Mouse (Mus musculus) midbrain, embryonic 13.5 days (tissue): Measurements from ENCODE around the gene Sgms1. TPM values are rescaled to one million over a fixed set of nuclear protein-coding genes. Genes with fewer than 3 reads are reported as not detected.
"Not testable (repeated sequence)": the region's sequence is repeated elsewhere in the genome, so short reads cannot be mapped to it uniquely, and the experiment has no call there.

ENCODE experiments used
- ATAC-seq: fragments of 200-750 bp; cut with Nextera tagmentation; 2 replicates; pipeline ENCODE4 v1.8.0; 2017; ENCODE audit warnings: mild to moderate bottlenecking, moderate TSS enrichment, moderate library complexity
- H3K27ac ChIP-seq: fragments of 300-500 bp; sonication (generic); 2 replicates; pipeline ENCODE4 v1.5.1; 2015; ENCODE audit warnings: inconsistent platforms, mild to moderate bottlenecking, moderate library complexity
- H3K27me3 ChIP-seq: fragments of 300-500 bp; sonication (generic); 2 replicates; pipeline ENCODE4 v1.6.1; 2015; ENCODE audit warnings: mild to moderate bottlenecking, inconsistent platforms
- H3K36me3 ChIP-seq: fragments of 300-500 bp; sonication (generic); 2 replicates; pipeline ENCODE4 v1.6.1; 2015; ENCODE audit warnings: mild to moderate bottlenecking, inconsistent platforms
- H3K4me1 ChIP-seq: fragments of 300-500 bp; sonication (generic); replicated peaks from 2 replicates; pipeline ENCODE4 v1.6.1; 2015; ENCODE audit warnings: inconsistent platforms
- H3K4me2 ChIP-seq: fragments of 300-500 bp; sonication (generic); replicated peaks from 2 replicates; pipeline ENCODE4 v1.6.1; 2015; ENCODE audit warnings: moderate library complexity, mild to moderate bottlenecking, inconsistent platforms
- H3K4me3 ChIP-seq: fragments of 300-500 bp; sonication (generic); replicated peaks from 2 replicates; pipeline ENCODE4 v1.5.1; 2015; ENCODE audit warnings: mild to moderate bottlenecking, inconsistent platforms
- H3K9ac ChIP-seq: fragments of 300-500 bp; sonication (generic); replicated peaks from 2 replicates; pipeline ENCODE4 v1.6.1; 2015; ENCODE audit warnings: mild to moderate bottlenecking, inconsistent platforms
- H3K9me3 ChIP-seq: fragments of 300-500 bp; sonication (generic); 2 replicates; pipeline ENCODE4 v1.6.1; 2016; ENCODE audit warnings: mild to moderate bottlenecking, inconsistent platforms
- WGBS: fragments of 180-500 bp; shearing (Covaris S2); methylation state at CpG from one replicate; pipeline ENCODE4 v1.1.7; 2015; 5-methylcytosine and 5-hydroxymethylcytosine counted together
- polyA plus RNA-seq: library from polyadenylated mRNA; unstranded; fragments of >200 nt; fragmentation: Nextera tagmentation; extraction: Ambion mirVana; gene quantifications from 2 replicates; pipeline ENCODE4 v1.2.1, GENCODE M21; 2015

The Sgms1 gene
- polyA plus RNA-seq, 1 experiment from 2014 or later = 12.7 TPM

DNA sequence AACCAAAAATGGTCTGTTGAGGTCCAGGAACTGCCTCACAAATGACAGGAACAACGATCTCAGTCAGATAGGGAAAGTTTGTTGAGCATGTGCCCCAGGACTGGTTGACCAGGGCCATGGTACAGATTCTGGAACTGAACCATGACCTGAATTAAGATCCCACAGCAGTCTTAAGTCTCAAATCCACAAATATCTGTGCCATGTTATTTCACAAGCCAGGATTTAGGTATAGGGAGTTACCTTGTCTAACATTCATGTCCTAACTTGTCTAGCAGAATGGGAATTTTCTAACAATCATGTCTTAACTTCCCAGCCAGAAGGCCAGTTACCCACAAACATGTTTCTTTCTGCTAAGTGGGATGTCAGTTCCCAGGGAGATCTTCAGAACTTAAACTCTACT is 300.9 kb downstream of the Sgms1 start:
- no peaks in the 10 kb centered on the region for H3K4me1 ChIP-seq
- no peaks in the 10 kb centered on the region for H3K36me3 ChIP-seq
- no peaks in the 10 kb centered on the region for H3K27me3 ChIP-seq
- no peak overlapping the region for H3K4me2 ChIP-seq
- no peak overlapping the region for H3K9ac ChIP-seq
- no peak overlapping the region for H3K27ac ChIP-seq
- H3K9me3 ChIP-seq = no peaks in the 10 kb centered on the region
- no peak for ATAC-seq
- H3K4me3 ChIP-seq = no peak overlapping the region
- WGBS = 89% methylated on average over 1 of the region's 1 CpGs

DNA sequence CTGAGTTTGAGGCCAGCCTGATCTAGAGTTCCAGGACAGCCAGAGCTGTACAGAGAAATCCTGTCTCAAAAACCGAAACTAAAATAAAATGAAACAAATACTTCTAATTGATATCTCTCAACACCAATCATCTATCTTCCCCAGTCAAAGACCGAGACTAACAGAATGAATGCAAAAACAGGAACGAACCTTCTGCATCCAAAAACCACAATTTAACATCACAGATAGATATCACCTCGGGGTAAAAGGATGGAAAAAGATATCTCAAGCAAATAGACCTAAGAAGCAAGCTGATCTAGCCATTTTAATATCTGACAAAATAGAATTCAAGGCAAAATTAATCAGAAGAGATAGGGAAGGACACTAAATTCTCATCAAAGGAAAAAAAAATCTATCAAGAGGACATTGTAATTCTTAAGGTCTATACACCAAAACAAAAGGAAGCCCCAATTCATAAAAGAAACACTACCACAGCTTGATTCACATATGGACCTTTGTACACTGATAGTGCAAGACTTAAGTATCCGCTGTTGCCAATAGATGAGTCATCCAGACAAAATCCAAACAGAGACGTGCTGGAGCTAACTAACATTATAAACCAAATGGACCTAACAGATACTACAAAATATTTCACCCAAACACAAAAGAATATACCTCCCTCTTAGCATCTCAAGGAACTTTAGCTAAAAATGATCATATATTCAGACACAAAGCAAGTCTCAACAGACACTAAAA is 301.6 kb downstream of the Sgms1 start:
- ATAC-seq = no peak
- no peak overlapping the region for H3K27ac ChIP-seq
- no peaks in the 10 kb centered on the region for H3K36me3 ChIP-seq
- WGBS = 90% methylated on average over 6 of the region's 6 CpGs
- H3K4me3 ChIP-seq = no peak overlapping the region
- no peak overlapping the region for H3K9ac ChIP-seq
- no peaks in the 10 kb centered on the region for H3K9me3 ChIP-seq
- no peak overlapping the region for H3K4me2 ChIP-seq
- no peaks in the 10 kb centered on the region for H3K4me1 ChIP-seq
- no peaks in the 10 kb centered on the region for H3K27me3 ChIP-seq

DNA sequence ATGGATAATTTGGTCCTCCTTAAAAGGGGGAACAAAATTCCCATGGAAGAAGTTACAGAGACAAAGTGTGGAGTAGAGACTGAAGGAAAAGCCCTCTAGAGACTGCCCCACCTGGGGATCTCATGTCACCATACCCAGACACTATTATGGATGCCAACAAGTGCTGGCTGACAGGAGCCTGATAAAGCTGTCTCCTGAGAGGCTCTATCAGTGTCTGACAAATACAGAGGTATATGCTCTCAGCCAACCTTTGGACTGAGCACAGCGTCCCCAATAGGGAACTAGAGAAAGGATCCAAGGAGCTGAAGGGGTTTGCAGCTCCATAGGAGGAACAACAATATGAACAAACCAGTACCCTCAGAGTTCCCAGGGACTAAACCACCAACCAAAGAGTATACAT is 304.7 kb downstream of the Sgms1 start:
- H3K9me3 ChIP-seq, H3K9ac ChIP-seq, H3K27ac ChIP-seq, H3K36me3 ChIP-seq, H3K4me1 ChIP-seq, H3K27me3 ChIP-seq, H3K4me3 ChIP-seq, ATAC-seq, H3K4me2 ChIP-seq: not testable (repeated sequence)
- WGBS = 83% methylated on average over 1 of the region's 1 CpGs

Other genes starting within 250 kb of the Sgms1 start
- 70.7 and 97.8 TPM in 2 replicates for gene Rpl9-ps6, start 76.9 kb upstream of the Sgms1 start, polyA plus RNA-seq
- 54.4 and 54.9 TPM in 2 replicates for gene Minpp1, start 96.1 kb upstream of the Sgms1 start, polyA plus RNA-seq
- gene Papss2, start 206.1 kb upstream of the Sgms1 start, polyA plus RNA-seq = 0.39 and 0.41 TPM in 2 replicates